Mouse (Mus musculus) right cerebral cortex, postnatal 10 days (tissue): ENCODE results near the gene Mical1.

Experiments used
- DNase-seq, 2 experiments: peaks; one replicate each; pipeline ENCODE4 v3.0.0; 2021; ENCODE audit warnings: low spot score in 2 of 2

The Mical1 gene

GRCm38 (mm10) chr10:41477278-41478181 is 1.4 kb downstream of the Mical1 start:
- DNase-seq: peak; percentile 76 to 85

- no peak for DNase-seq
Observed at GRCm38 (mm10) chr10:41479961-41480360, 3.8 kb downstream of the Mical1 start.

GRCm38 (mm10) chr10:41480938-41481880 is 5.1 kb downstream of the Mical1 start:
- DNase-seq: no peak

GRCm38 (mm10) chr10:41482446-41482845 is 6.3 kb downstream of the Mical1 start:
- DNase-seq: no peak

GRCm38 (mm10) chr10:41485778-41486177 is 9.7 kb downstream of the Mical1 start:
- no peak for DNase-seq

GRCm38 (mm10) chr10:41486506-41487170 is 10.5 kb downstream of the Mical1 start:
- DNase-seq: no peak

- DNase-seq: no peak
Observed at GRCm38 (mm10) chr10:41488877-41489276, 12.8 kb downstream of the Mical1 start.

- DNase-seq: no peak
Observed at GRCm38 (mm10) chr10:41489294-41489693, 13.2 kb downstream of the Mical1 start.

GRCm38 (mm10) chr10:41489708-41490517 is 13.8 kb downstream of the Mical1 start, which contains the start of the genes Smpd2 and Ppil6:
Gene Smpd2 (minus strand): TSS chr10:41490369.
Gene Ppil6 (plus strand): TSS chr10:41490439.
- DNase-seq: peak; percentile 97

GRCm38 (mm10) chr10:41490518-41490873 is 14.4 kb downstream of the Mical1 start:
- no peak for DNase-seq

- DNase-seq: no peak
Observed at GRCm38 (mm10) chr10:41491111-41491510, 15.0 kb downstream of the Mical1 start.

GRCm38 (mm10) chr10:41500941-41501340 is 24.8 kb downstream of the Mical1 start:
- DNase-seq: peak; percentile 70 to 77

GRCm38 (mm10) chr10:41504996-41505395 is 28.9 kb downstream of the Mical1 start:
- DNase-seq: no peak

- DNase-seq: peak; percentile 82 to 88
Observed at GRCm38 (mm10) chr10:41505446-41505845, 29.3 kb downstream of the Mical1 start.

- peak in 1 of 2 experiments; percentile 18 for DNase-seq
Observed at GRCm38 (mm10) chr10:41509160-41509559, 33.0 kb downstream of the Mical1 start.

- peak in 1 of 2 experiments; percentile 10 for DNase-seq
Observed at GRCm38 (mm10) chr10:41514301-41514700, 38.2 kb downstream of the Mical1 start.

GRCm38 (mm10) chr10:41514921-41515320 is 38.8 kb downstream of the Mical1 start:
- no peak for DNase-seq

- peak; percentile 78 to 82 for DNase-seq
Observed at GRCm38 (mm10) chr10:41518508-41518980, 42.4 kb downstream of the Mical1 start.

- DNase-seq: peak; percentile 93 to 94
Observed at GRCm38 (mm10) chr10:41518981-41519618, 43.0 kb downstream of the Mical1 start, which contains the start of gene Cd164. Gene Cd164 (plus strand): TSS chr10:41519414.
